Mouse (Mus musculus): ENCODE data around the gene Dcun1d3. TPM values are rescaled to one million over a fixed set of nuclear protein-coding genes. Genes with fewer than 3 reads are reported as not detected.
A peak's percentile ranks its signal among the peaks of the same experiment; 100 is the strongest.

The Dcun1d3 gene
- polyA plus RNA-seq, 1 experiment from 2014 or later = 7.8 TPM

- Histone ChIP-seq H3K36me3 (ENCODE audit: insufficient read depth) (no peaks in the 10 kb centered on the region), H3K4me3 (ENCODE audit: low read depth, low read length) (no peak overlapping the region), H3K9ac (no peak overlapping the region), H3K27me3 (ENCODE audit: insufficient read depth, low read length) (no peaks in the 10 kb centered on the region), H3K4me2 (no peak overlapping the region), H3K4me1 (ENCODE audit: insufficient read depth) (no peaks in the 10 kb centered on the region), H3K27ac (ENCODE audit: low read depth) (no peak overlapping the region), H3K9me3 (ENCODE audit: low read depth, low read length) (no peaks in the 10 kb centered on the region)
- TF ChIP-seq CTCF (IDR thresholded peaks at IDR 0.05; ENCODE audit: low read depth) = no peak
- DNase-seq = no peak
- ATAC-seq (ENCODE audit: insufficient read depth) = no peak
- 62% methylated on average over 3 of the region's 3 CpGs for WGBS
These were observed 15.6 kb upstream of the Dcun1d3 start for GRCm38 (mm10) chr7:119911727-119912126.

DNA sequence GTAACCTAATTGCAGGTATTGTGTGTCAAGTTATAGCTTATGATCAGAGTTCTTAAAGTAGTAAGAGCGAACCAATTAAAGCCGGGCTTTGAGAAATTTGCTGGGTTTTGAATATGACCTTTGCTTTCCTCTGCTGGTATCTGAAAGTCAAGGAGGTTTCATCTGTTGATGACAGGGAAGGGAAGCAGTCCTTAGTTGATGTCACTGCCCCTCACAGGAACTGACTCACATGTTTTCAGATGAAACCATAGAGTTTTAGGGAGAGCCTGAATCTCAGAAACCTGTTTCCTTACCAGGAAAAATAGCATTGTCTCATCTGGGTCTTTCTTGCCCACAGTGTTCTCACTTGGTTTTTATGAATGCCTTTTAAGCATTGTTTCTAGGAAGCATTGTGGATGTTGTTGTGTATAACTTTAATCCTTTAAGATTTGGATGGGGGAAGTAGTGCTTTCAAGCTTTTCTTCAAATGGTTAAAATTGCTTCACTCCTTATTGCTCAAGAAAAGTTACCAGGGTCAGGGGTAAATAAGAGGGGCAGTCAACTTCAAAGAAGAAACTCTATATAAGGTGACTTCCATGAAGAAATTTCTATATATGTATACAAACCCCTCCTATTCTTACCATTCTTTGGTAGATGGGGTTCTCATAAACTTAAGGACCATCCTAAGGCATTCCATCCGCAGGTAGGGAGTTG, 10.6 kb upstream of the Dcun1d3 start:
- no peak for TF ChIP-seq CTCF (IDR thresholded peaks at IDR 0.05; ENCODE audit: low read depth)
- no peak overlapping the region for H3K27ac ChIP-seq (ENCODE audit: low read depth)
- H3K4me1 ChIP-seq (ENCODE audit: insufficient read depth) = no peaks in the 10 kb centered on the region
- no peaks in the 10 kb centered on the region for H3K36me3 ChIP-seq (ENCODE audit: insufficient read depth)
- ATAC-seq (ENCODE audit: insufficient read depth) (no peak), DNase-seq (no peak)
- no peak overlapping the region for H3K4me3 ChIP-seq (ENCODE audit: low read depth, low read length)
- no peaks in the 10 kb centered on the region for H3K9me3 ChIP-seq (ENCODE audit: low read depth, low read length)
- H3K9ac ChIP-seq = no peak overlapping the region
- no peaks in the 10 kb centered on the region for H3K27me3 ChIP-seq (ENCODE audit: insufficient read depth, low read length)
- WGBS = 80% methylated on average over 3 of the region's 3 CpGs
- no peak overlapping the region for H3K4me2 ChIP-seq

DNA sequence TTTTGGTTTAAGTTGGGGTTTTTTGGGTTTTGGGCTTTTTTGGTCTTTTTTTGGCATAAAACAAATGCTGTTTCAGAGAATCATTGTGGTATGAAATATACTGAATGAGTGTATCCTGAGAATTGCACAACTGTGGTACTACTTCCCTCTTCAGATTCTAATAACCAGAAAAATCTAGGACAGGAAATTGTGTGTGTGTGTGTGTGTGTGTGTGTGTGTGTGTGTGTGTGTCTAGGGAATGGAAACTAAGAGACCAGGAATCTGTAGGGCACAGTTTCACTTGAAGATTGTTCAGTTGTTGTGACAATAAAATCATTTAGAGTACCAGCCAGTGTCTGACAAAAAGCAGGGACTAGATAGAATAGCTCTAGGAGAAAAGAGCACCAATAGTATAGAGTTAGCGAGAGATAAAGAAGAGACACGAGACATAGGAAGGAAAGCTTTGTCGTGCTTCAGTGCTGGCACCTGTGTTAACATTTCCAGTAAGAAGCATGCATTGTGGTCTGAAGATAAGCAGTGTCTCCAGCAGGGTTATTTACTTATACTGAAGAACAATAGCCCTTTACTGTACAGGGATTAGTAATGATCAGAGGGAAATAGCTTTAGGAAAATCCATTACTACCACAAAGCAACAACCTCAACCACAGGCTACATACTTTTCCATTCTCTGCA, 3.4 kb upstream of the Dcun1d3 start:
- no peaks in the 10 kb centered on the region for H3K36me3 ChIP-seq (ENCODE audit: insufficient read depth)
- no peak for ATAC-seq (ENCODE audit: insufficient read depth)
- H3K4me1 ChIP-seq (ENCODE audit: insufficient read depth) = no peaks in the 10 kb centered on the region
- no peak overlapping the region for H3K4me3 ChIP-seq (ENCODE audit: low read depth, low read length)
- H3K27ac ChIP-seq (ENCODE audit: low read depth) = no peak overlapping the region
- DNase-seq = no peak
- no peaks in the 10 kb centered on the region for H3K27me3 ChIP-seq (ENCODE audit: insufficient read depth, low read length)
- H3K9ac ChIP-seq = no peak overlapping the region
- no peak for TF ChIP-seq CTCF (IDR thresholded peaks at IDR 0.05; ENCODE audit: low read depth)
- WGBS = 63% methylated on average over 3 of the region's 3 CpGs
- no peaks in the 10 kb centered on the region for H3K9me3 ChIP-seq (ENCODE audit: low read depth, low read length)
- no peak overlapping the region for H3K4me2 ChIP-seq

GRCm38 (mm10) chr7:119898247-119898856, 2.3 kb upstream of the Dcun1d3 start:
- 53% methylated on average over 1 of the region's 1 CpGs for WGBS
- Histone ChIP-seq H3K9ac (no peak overlapping the region), H3K4me3 (ENCODE audit: low read depth, low read length) (no peak overlapping the region), H3K4me1 (ENCODE audit: insufficient read depth) (no peaks in the 10 kb centered on the region), H3K36me3 (ENCODE audit: insufficient read depth) (no peaks in the 10 kb centered on the region), H3K27me3 (ENCODE audit: insufficient read depth, low read length) (no peaks in the 10 kb centered on the region), H3K9me3 (ENCODE audit: low read depth, low read length) (no peaks in the 10 kb centered on the region), H3K4me2 (no peak overlapping the region), H3K27ac (ENCODE audit: low read depth) (no peak overlapping the region)
- TF ChIP-seq CTCF (IDR thresholded peaks at IDR 0.05; ENCODE audit: low read depth) = no peak
- DNase-seq (no peak), ATAC-seq (ENCODE audit: insufficient read depth) (no peak)

DNA sequence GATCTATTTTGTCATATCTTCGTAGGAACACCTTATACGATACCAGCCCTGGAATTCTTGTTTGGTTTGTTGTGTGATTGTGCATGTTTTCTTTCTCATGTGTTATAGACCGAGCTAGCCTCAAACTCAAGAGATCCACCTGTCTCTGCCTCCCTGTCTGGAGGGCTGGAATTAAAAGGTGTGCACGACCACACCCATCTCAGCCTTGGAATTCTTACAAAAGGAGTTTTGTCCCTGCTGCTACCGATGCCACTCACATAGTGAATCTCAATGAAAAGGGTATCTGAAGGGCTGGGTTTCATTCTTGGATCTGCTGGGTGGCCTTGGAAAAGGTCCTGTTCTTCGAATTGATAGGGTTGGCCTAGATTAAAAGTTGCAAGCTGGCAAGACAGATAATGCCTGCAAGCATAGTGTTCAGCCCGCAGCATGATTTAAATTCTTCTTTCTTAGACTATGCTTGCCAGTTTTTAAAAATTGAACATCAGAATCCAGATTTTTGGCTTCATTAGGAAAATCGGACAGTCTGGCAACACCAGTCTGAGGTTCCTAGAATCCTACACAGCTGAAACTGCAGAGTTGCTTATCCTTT, 1.5 kb upstream of the Dcun1d3 start:
- 90% methylated on average over 8 of the region's 8 CpGs for WGBS
- no peak for TF ChIP-seq CTCF (IDR thresholded peaks at IDR 0.05; ENCODE audit: low read depth)

DNA sequence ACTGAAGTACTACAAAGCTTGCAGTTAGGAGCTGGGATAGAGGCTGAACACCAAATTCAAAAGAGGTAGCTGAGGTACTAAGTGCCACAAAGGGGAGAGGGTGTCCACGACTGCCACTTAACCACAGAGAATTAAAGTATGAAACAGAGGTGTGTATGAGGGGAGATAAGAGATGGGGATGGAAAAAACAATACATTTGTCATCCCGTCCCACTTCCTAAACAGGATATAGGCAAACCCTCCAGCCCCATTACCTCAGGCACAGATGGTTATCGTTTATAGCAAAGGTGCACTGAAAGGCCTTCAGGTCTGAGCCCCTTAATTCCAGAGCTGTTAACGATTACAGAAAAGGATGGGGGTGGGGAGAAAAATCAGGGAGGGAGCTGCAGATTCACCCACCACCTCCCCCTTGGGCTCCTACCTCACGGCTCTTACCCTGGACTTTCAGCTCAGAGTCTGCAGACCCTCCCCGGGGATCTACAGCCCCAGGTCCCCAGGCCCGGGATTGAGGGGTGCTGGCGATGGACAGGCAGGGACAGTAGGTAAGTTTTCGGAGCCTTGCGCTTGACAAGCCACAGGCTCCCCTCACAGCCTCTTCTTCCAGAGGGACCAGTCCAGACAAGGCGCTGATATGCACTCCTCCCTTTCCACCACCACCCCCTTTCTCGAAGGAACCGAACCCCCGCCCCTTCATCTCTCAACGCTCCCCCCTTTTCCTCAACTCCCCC, 1.1 kb downstream of the Dcun1d3 start:
- H3K4me3 ChIP-seq (ENCODE audit: low read depth, low read length) = peak overlapping the region; percentile 72
- 0% methylated on average over 15 of the region's 15 CpGs for WGBS
- ATAC-seq (ENCODE audit: insufficient read depth) (peak; percentile 59), DNase-seq (no peak)
- no peak for TF ChIP-seq CTCF (IDR thresholded peaks at IDR 0.05; ENCODE audit: low read depth)
- no peaks in the 10 kb centered on the region for H3K27me3 ChIP-seq (ENCODE audit: insufficient read depth, low read length)
- no peaks in the 10 kb centered on the region for H3K4me1 ChIP-seq (ENCODE audit: insufficient read depth)
- peak overlapping the region; percentile 97; the same call in 1 of the 2 replicates for H3K27ac ChIP-seq (ENCODE audit: low read depth)
- H3K9me3 ChIP-seq (ENCODE audit: low read depth, low read length) = no peaks in the 10 kb centered on the region
- peak overlapping the region; percentile 83 for H3K9ac ChIP-seq
- H3K36me3 ChIP-seq (ENCODE audit: insufficient read depth) = no peaks in the 10 kb centered on the region
- H3K4me2 ChIP-seq = peak overlapping the region; percentile 83

More for the DNA sequence above, 1.5 kb upstream of the Dcun1d3 start:
- Histone ChIP-seq H3K27ac (ENCODE audit: low read depth) (no peak overlapping the region), H3K4me2 (no peak overlapping the region), H3K9ac (no peak overlapping the region), H3K27me3 (ENCODE audit: insufficient read depth, low read length) (no peaks in the 10 kb centered on the region), H3K4me3 (ENCODE audit: low read depth, low read length) (no peak overlapping the region), H3K4me1 (ENCODE audit: insufficient read depth) (no peaks in the 10 kb centered on the region), H3K9me3 (ENCODE audit: low read depth, low read length) (no peaks in the 10 kb centered on the region), H3K36me3 (ENCODE audit: insufficient read depth) (no peaks in the 10 kb centered on the region)
- DNase-seq (no peak), ATAC-seq (ENCODE audit: insufficient read depth) (no peak)
